Mouse (Mus musculus): ENCODE measurements around the gene Dst.

- TF ChIP-seq CTCF (IDR thresholded peaks at IDR 0.05; ENCODE audit: insufficient read depth, low read depth, low read length) (no peak), POLR2A (IDR thresholded peaks at IDR 0.05; ENCODE audit: insufficient read depth, low read depth, low read length) (no peak)
Measured at GRCm38 (mm10) chr1:33903587-33903986, 4.4 kb upstream of the Dst start.
